Mouse (Mus musculus) embryo, embryonic 11.5 days (tissue): Measurements from ENCODE around the gene Mrvi1.
"Not testable (repeated sequence)": the region's sequence is repeated elsewhere in the genome, so short reads cannot be mapped to it uniquely, and the experiment has no call there.

Experiments used
- DNase-seq: peaks from one replicate; pipeline ENCODE4 v3.0.0-alpha.2; 2012; ENCODE audit warnings: low read depth, low spot score

The Mrvi1 gene

GRCm38 (mm10) chr7:110941116-110941521, 41.1 kb downstream of the Mrvi1 start:
- no peak for DNase-seq

DNA sequence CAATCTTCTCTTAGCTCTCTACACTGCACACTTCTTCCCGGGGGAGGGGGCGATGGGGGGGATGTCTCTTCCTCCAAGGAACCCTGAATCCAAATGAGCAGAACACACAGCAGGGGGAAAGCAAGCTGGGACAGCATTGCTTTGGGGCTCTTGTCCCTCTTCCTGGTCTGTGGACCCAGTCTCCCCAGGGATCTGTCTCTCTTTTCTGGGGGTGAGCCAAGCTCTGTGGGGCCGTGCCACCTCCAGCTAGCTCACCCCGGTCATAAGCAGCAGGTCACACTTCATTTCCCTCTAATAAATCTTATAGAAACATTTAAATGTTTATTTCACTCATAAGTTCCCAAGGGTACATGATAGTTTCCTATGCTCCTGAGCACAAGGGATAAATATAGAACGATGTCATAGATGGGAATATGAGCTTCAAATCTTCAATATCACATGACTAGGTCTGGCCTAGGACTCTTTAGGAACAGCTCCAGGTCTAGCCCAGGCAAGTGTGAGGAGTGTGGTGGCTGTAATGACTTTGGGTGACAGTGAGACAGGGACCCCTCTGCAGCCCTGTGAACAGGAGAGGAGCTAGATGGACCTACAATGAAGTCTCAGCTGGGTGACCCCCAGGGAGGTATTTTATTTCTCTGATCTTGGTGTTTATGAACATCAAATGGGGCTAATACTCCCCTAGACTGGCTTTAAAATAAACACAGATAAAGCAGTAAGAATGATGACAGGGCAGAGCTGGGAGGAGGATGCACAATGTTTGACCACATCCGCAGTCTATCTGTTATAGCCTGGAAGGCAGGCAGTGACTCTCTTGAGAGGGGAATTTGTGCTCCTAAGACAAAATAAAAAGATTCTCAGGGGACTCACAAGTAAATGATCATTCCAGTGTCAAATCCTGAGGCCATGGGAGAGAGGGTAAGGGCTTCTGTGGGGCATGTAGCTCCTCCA, 46.2 kb downstream of the Mrvi1 start:
- no peak for DNase-seq

DNA sequence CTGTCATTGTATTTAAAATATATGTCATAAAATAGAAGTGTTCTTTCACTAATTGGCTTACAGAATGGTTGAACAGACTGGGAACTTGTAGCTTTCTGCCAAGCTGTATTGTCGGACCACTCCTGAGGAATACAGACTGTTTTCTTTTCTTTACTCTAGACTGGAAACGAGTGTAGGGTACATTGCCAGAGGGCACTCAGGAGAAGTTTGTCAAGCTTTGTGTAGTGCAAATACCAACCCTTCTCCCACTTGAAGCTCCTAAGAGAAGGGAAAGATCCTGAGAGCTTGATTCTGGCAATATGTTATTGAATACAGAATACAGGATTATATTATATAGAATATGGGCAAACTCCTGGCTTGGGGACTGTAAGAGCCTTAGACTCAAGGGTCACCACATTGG, 48.3 kb downstream of the Mrvi1 start:
- no peak for DNase-seq

GRCm38 (mm10) chr7:110933329-110933728, 48.9 kb downstream of the Mrvi1 start:
- DNase-seq, result no peak

DNA sequence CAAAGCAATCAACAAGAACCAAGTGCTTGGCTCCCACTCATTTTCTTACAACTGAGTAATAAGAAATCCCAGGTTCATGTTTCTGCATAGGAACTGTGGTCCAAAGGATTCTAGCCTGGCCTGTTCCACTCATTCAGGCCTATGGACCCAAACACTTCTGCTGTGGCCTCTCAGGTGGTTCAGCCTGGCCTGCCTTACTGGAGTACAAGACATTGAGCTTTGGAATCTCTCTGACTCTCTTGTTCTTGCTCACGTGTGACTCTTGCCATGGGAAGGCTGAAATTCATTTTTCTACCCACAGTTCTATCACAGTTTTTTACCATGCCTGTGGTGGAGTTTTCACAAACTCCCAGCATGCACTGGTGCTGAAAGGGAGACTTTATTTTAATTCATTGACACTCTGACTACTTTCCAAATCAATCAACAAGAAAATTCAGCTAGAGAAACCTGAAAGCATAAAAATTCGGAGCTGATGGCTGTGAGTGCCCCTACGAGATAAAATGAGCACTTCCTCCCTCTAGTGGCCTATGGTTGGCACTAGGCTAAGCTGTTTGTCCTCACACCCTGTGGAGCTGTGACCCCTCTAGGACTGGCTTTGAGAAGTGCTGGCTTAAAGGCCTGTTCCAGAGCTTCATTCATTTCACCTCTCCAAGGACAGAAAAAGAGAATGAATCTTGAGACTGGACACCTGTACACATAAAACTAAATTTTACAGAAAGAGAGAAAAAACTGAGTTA, 52.0 kb downstream of the Mrvi1 start:
- peak; percentile 30 for DNase-seq

DNA sequence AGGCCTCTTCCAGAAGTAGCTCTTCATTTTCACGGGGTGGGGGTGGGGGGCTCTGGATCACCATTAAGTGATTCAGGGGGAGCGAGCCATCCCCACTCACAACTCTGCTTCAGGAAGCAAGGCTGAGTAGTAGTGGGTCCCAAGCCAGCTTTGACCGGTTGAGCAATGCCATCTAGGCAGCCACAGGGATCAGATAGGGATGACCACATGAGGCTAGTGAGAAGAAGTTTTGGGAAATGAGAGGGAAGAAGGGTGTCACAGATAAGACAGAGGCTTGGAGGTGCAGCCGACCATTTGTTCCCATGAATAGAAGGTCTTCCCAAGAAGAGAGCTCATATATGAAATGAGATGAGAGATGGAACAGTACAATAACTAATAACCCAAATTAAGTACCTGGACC, 55.7 kb downstream of the Mrvi1 start:
- DNase-seq, result no peak

- no peak for DNase-seq
These were observed 61.7 kb downstream of the Mrvi1 start for GRCm38 (mm10) chr7:110920331-110921261.

GRCm38 (mm10) chr7:110919721-110920120, 62.5 kb downstream of the Mrvi1 start:
- no peak for DNase-seq

- DNase-seq, result no peak
These were observed 66.3 kb downstream of the Mrvi1 start for GRCm38 (mm10) chr7:110915913-110916312.

DNA sequence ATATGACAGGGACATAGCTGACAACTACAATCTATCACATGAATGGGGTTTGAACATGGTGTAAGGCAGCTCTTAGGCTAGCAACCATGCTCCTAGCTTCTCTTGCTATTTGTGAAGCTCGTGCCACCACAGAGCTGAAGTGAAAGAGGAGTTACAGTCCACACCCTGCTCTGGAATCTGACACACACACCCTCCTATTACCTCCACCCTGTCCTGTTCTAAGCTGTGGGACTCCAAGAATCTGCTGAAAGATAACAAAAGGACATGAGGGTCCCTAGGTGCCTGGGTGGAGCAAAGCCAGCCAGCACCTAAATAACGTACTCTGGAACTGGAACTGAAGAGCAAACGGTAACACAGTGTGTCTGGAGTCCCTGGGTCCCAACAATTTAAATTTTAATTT, 67.7 kb downstream of the Mrvi1 start:
- DNase-seq, result no peak

DNA sequence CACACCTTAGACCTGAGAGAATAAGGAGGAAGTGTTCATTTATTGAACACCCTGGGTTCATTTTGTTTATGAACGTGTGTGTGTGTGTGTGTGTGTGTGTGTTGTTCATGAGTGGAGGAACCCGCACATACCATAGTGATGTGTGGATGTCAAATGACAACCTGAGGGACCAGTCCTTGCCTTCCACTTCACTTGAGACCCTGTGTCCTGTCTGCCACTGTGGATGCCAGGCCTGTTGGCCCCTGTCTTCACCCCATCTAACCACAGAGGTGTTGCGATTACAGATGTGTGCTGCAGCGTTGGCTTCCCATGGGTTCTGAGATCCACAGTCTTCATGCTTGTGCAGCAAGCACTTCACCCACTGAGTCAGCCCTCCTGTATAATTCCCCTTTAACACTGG, 68.5 kb downstream of the Mrvi1 start:
- DNase-seq, result no peak

DNA sequence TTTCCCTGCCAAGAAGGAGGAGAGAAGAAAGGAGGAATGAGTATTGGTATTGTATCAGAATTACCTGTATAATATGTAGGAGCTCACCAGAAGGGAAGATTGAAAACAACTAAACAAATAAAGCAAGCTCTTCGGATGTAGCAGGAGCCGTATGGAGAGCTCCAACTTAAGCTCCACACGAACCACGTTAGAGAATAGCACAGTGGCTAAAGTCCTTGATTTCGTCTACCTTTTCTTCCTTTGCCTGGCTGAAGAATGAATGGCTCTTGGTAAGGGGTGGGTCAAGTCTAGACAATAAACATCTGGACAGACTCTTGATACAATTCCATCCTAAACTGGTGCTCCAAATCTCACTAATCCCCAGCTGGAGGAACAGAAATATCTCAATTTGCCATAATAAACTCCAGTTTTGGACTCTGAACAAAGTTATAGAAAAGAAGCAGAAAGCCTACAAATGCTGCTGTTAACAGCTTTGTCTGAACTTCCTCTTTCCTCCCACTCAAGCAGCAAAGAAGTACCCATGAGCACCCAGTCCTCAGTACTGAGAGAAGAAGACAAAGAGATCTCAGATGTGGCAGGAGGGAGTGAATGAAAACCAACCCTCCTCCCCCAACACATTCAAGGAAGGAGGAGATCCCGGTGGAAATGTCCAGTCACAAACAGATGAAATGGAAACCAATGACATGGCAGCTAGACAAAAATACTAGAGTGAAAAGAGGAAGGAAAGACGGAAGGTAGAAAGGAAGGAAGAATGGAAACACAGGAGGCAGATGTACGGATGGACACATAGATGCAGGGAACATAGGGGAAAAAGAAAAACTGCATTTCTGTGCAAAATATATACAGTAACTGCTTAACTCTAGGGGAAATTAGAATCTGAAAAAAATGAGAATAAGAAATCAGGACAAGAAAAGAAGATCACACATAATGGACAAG, 73.8 kb downstream of the Mrvi1 start:
- DNase-seq, result no peak

GRCm38 (mm10) chr7:110906566-110906965, 75.7 kb downstream of the Mrvi1 start:
- DNase-seq, result no peak

DNA sequence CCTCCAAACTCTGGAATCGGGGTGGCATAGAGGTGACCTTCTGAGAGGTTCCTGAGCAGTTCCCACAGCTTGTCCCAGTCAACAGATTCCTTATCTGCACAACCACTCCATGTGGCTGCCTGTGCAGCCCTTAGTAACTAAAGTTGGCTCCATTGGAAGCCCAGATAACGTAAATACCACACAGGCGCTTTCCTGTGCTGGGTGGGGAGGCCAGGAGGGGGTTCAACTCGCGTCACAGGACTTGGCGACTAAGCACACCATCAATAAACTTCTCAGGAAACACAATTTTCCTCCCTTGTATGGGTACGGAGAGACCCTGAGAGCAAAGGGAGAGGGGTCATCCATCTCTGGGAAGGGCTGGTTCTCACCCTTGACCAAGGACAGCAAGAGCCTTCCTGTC, 79.0 kb downstream of the Mrvi1 start:
- DNase-seq, result no peak

GRCm38 (mm10) chr7:110897202-110897601, 85.1 kb downstream of the Mrvi1 start:
- DNase-seq, result no peak

DNA sequence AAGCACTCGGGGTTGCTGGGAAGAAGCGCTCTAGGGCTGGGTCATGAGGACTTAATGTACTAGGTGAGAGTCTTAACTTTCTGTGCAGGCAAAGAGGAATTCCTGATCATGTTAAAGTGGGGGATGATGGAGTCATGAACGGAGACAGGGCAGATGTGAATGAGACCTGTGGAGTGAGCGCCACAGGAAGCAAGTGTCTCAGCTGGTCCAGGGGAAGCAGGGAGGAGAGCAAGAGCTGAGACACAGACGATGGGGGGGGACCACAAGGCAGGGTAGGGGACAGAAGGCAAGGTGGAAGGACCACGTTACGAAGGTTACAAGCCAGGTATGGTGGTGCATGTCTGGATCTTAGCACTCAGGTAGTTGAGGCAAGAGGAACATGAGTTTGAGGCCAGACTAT, 85.8 kb downstream of the Mrvi1 start:
- no peak for DNase-seq

- not testable (repeated sequence) for DNase-seq
These were observed 86.5 kb downstream of the Mrvi1 start for GRCm38 (mm10) chr7:110895772-110896171.

- no peak for DNase-seq
These were observed 87.6 kb downstream of the Mrvi1 start for GRCm38 (mm10) chr7:110894673-110895072.

DNA sequence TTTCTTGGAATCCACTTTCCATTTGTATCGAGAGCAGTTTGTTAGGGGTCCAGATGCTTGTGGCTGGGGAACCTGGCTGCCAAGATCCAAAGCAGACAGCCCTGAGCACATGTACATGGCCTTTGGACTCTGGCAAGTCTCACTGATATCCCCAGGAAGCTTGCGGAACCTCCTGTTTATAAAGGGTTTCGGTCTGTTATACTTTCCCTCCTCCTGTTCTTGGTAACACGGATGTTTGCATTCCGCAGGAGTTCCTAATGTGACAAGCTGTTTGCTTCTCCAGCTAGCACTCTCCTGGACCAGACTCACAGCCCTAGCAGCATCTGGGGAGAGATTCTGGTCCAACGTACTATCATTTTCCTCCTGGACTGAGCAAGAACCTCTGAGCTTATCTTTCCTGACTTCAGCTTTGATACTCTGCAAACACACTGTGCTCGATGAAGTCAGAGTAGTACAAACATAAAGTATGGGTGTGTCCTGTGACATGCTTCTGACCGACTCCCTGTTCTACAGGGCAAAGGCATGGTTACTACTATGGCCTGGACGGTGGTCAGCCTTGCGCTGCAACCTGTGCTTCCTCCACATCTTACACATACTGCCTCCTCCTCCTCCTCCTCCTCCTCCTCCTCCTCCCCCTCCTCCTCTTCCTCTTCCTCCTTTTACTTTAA, 88.2 kb downstream of the Mrvi1 start:
- DNase-seq, result no peak

DNA sequence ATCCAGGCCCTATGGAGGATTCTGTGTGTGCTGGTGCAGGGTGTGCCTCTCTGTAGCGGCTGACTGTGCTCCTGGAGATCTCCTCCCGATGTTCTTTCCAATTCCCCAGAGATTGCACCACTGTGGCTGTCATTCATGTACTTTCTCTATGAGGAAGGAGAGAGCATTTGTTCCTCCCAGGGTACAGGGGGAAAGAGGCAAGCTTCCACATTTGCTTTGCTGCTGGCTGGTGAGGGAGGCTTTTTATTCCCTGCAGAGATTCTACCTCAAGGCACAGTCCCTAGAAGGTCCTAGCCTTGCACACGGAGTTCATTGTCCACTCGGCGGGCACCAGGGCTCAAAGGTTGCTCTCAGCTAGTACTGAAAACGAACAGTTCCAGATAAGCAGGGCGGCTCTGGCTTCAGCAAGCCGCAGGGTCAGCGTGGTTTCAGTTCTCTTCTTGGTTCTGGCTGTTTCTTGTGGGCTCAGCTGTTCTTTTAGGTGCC, 90.7 kb downstream of the Mrvi1 start:
- DNase-seq, result no peak
